Mouse (Mus musculus): ENCODE data around the gene Ppcs. TPM values are rescaled to one million over a fixed set of nuclear protein-coding genes. Genes with fewer than 3 reads are reported as not detected.

The Ppcs gene
- polyA plus RNA-seq, 1 experiment from 2014 or later: 21.9 TPM

Other genes starting within 250 kb of the Ppcs start
- 7.8 and 10.1 TPM in 2 replicates for gene Zfp691, start 248.2 kb downstream of the Ppcs start, polyA plus RNA-seq (2015; fragmentation: Nextera tagmentation; extraction: Ambion mirVana)
- 1.5 and 2.1 TPM in 2 replicates for gene Ermap, start 232.4 kb downstream of the Ppcs start, polyA plus RNA-seq (2015; fragmentation: Nextera tagmentation; extraction: Ambion mirVana)
- gene Svbp, start 227.1 kb downstream of the Ppcs start, polyA plus RNA-seq (2015; fragmentation: Nextera tagmentation; extraction: Ambion mirVana): 239 and 246 TPM in 2 replicates
- gene Tmem269, start 204.2 kb downstream of the Ppcs start, polyA plus RNA-seq (2015; fragmentation: Nextera tagmentation; extraction: Ambion mirVana): 0.45 TPM in 1 of 2 replicates, not detected in the other
- gene AU022252, start 189.7 kb downstream of the Ppcs start, polyA plus RNA-seq (2015; fragmentation: Nextera tagmentation; extraction: Ambion mirVana): 35.4 and 37.4 TPM in 2 replicates
- 14.8 TPM in 2 replicates for gene P3h1, start 189.5 kb downstream of the Ppcs start, polyA plus RNA-seq (2015; fragmentation: Nextera tagmentation; extraction: Ambion mirVana)
- gene Cldn19, start 167.0 kb downstream of the Ppcs start, polyA plus RNA-seq (2015; fragmentation: Nextera tagmentation; extraction: Ambion mirVana): 0.45 and 0.63 TPM in 2 replicates
- gene Ybx1, start 127.8 kb downstream of the Ppcs start, polyA plus RNA-seq (2015; fragmentation: Nextera tagmentation; extraction: Ambion mirVana): 873 and 888 TPM in 2 replicates
- gene Ppih, start 101.9 kb downstream of the Ppcs start, polyA plus RNA-seq (2015; fragmentation: Nextera tagmentation; extraction: Ambion mirVana): 62.0 and 62.5 TPM in 2 replicates
- 17.3 and 17.9 TPM in 2 replicates for gene Ccdc30, start 6.9 kb downstream of the Ppcs start, polyA plus RNA-seq (2015; fragmentation: Nextera tagmentation; extraction: Ambion mirVana)
- gene Zmynd12, start 394 bp upstream of the Ppcs start, polyA plus RNA-seq (2015; fragmentation: Nextera tagmentation; extraction: Ambion mirVana): 0.50 TPM in 1 of 2 replicates, not detected in the other
- 26.3 and 28.7 TPM in 2 replicates for gene Rimkla, start 70.2 kb upstream of the Ppcs start, polyA plus RNA-seq (2015; fragmentation: Nextera tagmentation; extraction: Ambion mirVana)
- 23.5 and 26.1 TPM in 2 replicates for gene Foxj3, start 114.6 kb upstream of the Ppcs start, polyA plus RNA-seq (2015; fragmentation: Nextera tagmentation; extraction: Ambion mirVana)
- 5.4 and 7.2 TPM in 2 replicates for gene Frg2f1, start 117.1 kb upstream of the Ppcs start, polyA plus RNA-seq (2015; fragmentation: Nextera tagmentation; extraction: Ambion mirVana)
- not detected in 2 replicates for gene Guca2a, start 215.3 kb upstream of the Ppcs start, polyA plus RNA-seq (2015; fragmentation: Nextera tagmentation; extraction: Ambion mirVana)
- not detected in 2 replicates for gene Guca2b, start 236.5 kb upstream of the Ppcs start, polyA plus RNA-seq (2015; fragmentation: Nextera tagmentation; extraction: Ambion mirVana)

Data from neural tube, embryonic 13.5 days (tissue).